21 mouse cellular contexts compared by ENCODE assay signal in the genomic region with DNA sequence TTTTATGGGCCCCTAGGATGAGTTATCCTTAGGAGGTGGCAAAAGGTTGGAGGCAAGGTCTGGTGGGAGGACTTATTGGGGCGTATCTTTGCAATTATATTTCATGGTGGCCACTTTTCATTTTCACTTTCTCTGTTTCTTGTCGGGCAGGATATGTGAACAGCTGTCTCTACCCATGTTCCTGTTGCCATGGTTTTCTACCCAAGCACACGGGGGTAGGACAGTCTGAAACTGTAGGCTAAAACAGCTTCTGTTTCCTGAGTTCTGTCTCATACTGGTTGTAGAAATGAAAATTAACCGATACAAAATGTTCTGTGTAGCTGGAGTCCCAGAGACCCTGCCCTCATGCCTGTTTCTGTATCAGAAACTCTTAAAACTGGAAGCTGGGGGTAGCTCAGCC. TPM values are rescaled to one million over a fixed set of nuclear protein-coding genes. Genes with fewer than 3 reads are reported as not detected.
DNase-seq lines count a peak whose midpoint lies in the region; ATAC-seq lines count a peak whose summit lies in the region.
"Had no signal": no experiment of that assay in that cellular context is flagged by ENCODE, and none has a peak within 500 bp of the region (broad histone marks: within the 10 kb centered on the region; RNA-seq: fewer than 3 reads in every experiment).

No protein-coding gene starts in this region.

- 0 out of 2 replicates have a peak, but pooled peaks have one; percentile 25 for ATAC-seq in common myeloid progenitor, adult 5-6 weeks (replicated peaks; ENCODE audit: low read depth, poor library complexity, severe bottlenecking)
- ATAC-seq: forebrain, embryonic 14.5 days; forebrain, embryonic 16.5 days had no signal

- DNase-seq in frontal cortex, postnatal 36 days (ENCODE audit: low spot score in 2 of 2) = peak; percentile 1 to 13
- DNase-seq in frontal cortex, adult 2 months (ENCODE audit: extremely low spot score in 1 of 2, low spot score in 1 of 2) = no peak
- peak; percentile 13 to 43 for DNase-seq in layer of hippocampus, adult 18-20 months (ENCODE audit: low spot score in 2 of 2)
- no peak for DNase-seq in layer of hippocampus, adult 9-11 months
- DNase-seq in brain, adult 2 months (ENCODE audit: low read depth, low spot score) = peak; percentile 56
- DNase-seq in lung, postnatal 14 days = no peak
- no peak for DNase-seq in testis, postnatal 14 days (ENCODE audit: low spot score)
- DNase-seq: adrenal gland, adult 2 months; adrenal gland, postnatal 10 days; adrenal gland, postnatal 25 days; cerebellum, adult 11-12 months; cerebellum, adult 2 months; cerebellum, adult 9-10 months; cerebellum, postnatal 10 days; cerebellum, postnatal 25 days; embryo, embryonic 11 days had no signal

RNA-seq across cellular contexts. Expression of a gene that starts 13.3 kb away (rescaled TPM):
- polyA plus RNA-seq in frontal cortex, adult 2 months (2012; rRNA removed) = 28.3 and 37.0 TPM in 2 replicates
- 10 to 100 TPM; 42.4 to 45.8 TPM for total RNA-seq in layer of hippocampus, adult 18-20 months (2021)
- 13.6 and 21.7 TPM in 2 replicates for total RNA-seq in common myeloid progenitor, adult 5-6 weeks (2017)

RNA-seq across cellular contexts. Expression of a gene that starts 39.4 kb away (rescaled TPM):
- polyA plus RNA-seq in frontal cortex, adult 2 months (2012; rRNA removed) = 23.3 and 26.1 TPM in 2 replicates
- 10 to 100 TPM; 35.0 to 36.4 TPM for total RNA-seq in layer of hippocampus, adult 18-20 months (2021)
- total RNA-seq in common myeloid progenitor, adult 5-6 weeks (2017) = not detected in 2 replicates
- total RNA-seq: MEL had no signal
- polyA plus RNA-seq: erythroblast, embryonic 14.5 days had no signal

RNA-seq across cellular contexts. Expression of a gene that starts 58.8 kb away (rescaled TPM):
- polyA plus RNA-seq in frontal cortex, adult 2 months (2012; rRNA removed) = 10.0 and 10.4 TPM in 2 replicates
- 1 to 10 TPM; 3.3 to 4.6 TPM for total RNA-seq in layer of hippocampus, adult 18-20 months (2021)
- total RNA-seq in common myeloid progenitor, adult 5-6 weeks (2017) = 6.5 and 11.3 TPM in 2 replicates

Comparison
In these comparisons a context has a peak if more than half of its experiments do, and no peak if none do; other contexts are left out.
1. DNase-seq: peak in frontal cortex, postnatal 36 days (2 of 2), layer of hippocampus, adult 18-20 months (2 of 2) and brain, adult 2 months (single experiment); none in frontal cortex, adult 2 months (0 of 2), layer of hippocampus, adult 9-11 months (single experiment), lung, postnatal 14 days (single experiment) and testis, postnatal 14 days (single experiment).
2. RNA of a gene that starts 39.4 kb away (total RNA-seq): 35.0 to 36.4 TPM in layer of hippocampus, adult 18-20 months; not detected in common myeloid progenitor, adult 5-6 weeks; every median in the first group is over 10 times any median in the second.